Mouse (Mus musculus): ENCODE results near the gene Trim6. TPM values are rescaled to one million over a fixed set of nuclear protein-coding genes. Genes with fewer than 3 reads are reported as not detected.

Trim6 gene
- polyA plus RNA-seq (2014; fragmentation: Nextera tagmentation; extraction: Ambion mirVana): 0.19 and 0.59 TPM in 2 replicates

GRCm38 (mm10) chr7:104218701-104219569 is at the start of gene Trim6:
TSS of gene Trim6 (plus strand) at chr7:104218793.
- Histone ChIP-seq H3K4me3 (replicated peaks; ENCODE audit: low read depth, low read length) (peak within 1 kb of the TSS; percentile 12), H3K9me3 (ENCODE audit: control insufficient read depth, low read length) (no peaks in the 10 kb centered on the region), H3K9ac (replicated peaks; ENCODE audit: low read length) (no peak within 1 kb of the TSS), H3K27ac (replicated peaks; ENCODE audit: low read depth, low read length) (no peak within 1 kb of the TSS), H3K4me2 (ENCODE audit: low read length) (peak within 1 kb of the TSS; percentile 44), H3K4me1 (ENCODE audit: control insufficient read depth, insufficient read depth, low read length) (0 out of 2 replicates have a peak, but pooled peaks cover 3% of the 10 kb centered on the region), H3K27me3 (ENCODE audit: control insufficient read depth, insufficient read depth, low read length) (no peaks in the 10 kb centered on the region), H3K36me3 (ENCODE audit: control insufficient read depth, insufficient read depth, low read length) (no peaks in the 10 kb centered on the region)
- DNase-seq (peak; percentile 35), ATAC-seq (ENCODE audit: low FRiP score, low TSS enrichment) (no peak)
- 4% methylated on average over 37 of the region's 37 CpGs for WGBS

DNA sequence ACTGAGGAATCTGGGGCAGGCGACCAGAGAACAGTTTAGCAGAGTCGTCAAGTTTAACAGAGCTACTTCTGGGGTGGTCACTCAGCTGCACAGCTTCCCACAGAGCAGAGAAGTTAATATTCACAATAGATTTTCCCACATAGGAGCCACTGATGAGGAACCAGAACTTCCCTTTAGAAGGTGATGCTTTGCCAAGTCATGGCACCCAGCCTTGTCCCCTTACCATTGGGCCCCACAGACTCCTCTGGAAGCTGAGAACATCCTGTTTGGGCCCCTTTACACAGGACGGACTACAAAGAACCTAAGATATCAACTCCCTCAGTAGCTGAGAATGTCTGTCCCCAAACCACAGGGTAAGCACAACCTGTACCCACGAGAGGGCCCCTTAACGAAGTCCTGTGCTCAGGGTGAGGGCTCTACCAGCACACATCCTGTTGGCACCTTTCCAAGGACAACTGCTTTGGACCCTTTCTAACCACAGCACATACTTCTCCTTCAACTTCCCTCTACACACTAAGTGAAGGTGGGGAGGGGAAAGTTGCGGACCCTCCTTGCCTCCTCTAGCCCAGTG is 48.9 kb upstream of the Trim6 start:
- Histone ChIP-seq H3K4me1 (ENCODE audit: control insufficient read depth, insufficient read depth, low read length) (no peaks in the 10 kb centered on the region), H3K27ac (replicated peaks; ENCODE audit: low read depth, low read length) (no peak overlapping the region), H3K4me2 (ENCODE audit: low read length) (no peak overlapping the region), H3K36me3 (ENCODE audit: control insufficient read depth, insufficient read depth, low read length) (no peaks in the 10 kb centered on the region), H3K9ac (replicated peaks; ENCODE audit: low read length) (no peak overlapping the region), H3K4me3 (replicated peaks; ENCODE audit: low read depth, low read length) (no peak overlapping the region), H3K27me3 (ENCODE audit: control insufficient read depth, insufficient read depth, low read length) (no peaks in the 10 kb centered on the region), H3K9me3 (ENCODE audit: control insufficient read depth, low read length) (no peaks in the 10 kb centered on the region)
- 85% methylated on average over 6 of the region's 6 CpGs for WGBS
- no peak for DNase-seq
- no peak for ATAC-seq (ENCODE audit: low FRiP score, low TSS enrichment)

DNA sequence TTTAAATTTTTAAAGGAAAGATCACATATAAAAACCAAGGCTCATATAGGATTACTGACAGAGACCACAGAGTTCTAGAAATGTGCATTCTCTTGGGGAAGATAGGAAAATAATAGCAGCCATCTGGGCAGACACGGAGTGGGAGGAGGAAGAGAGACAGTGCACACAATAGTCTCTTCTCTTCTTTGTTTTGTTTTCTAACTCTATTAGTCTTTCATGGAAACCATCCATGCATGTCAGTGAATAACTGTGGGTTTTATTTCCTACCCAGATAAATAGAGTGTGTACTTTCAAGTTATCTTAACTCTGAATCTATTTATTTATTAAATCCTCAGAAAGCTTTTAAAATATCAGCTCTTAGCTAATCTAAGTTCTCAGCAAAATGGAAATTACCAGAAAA is 43.5 kb upstream of the Trim6 start:
- no peak for DNase-seq
- ATAC-seq (ENCODE audit: low FRiP score, low TSS enrichment): no peak
- Histone ChIP-seq H3K9ac (replicated peaks; ENCODE audit: low read length) (no peak overlapping the region), H3K27ac (replicated peaks; ENCODE audit: low read depth, low read length) (no peak overlapping the region), H3K36me3 (ENCODE audit: control insufficient read depth, insufficient read depth, low read length) (no peaks in the 10 kb centered on the region), H3K27me3 (ENCODE audit: control insufficient read depth, insufficient read depth, low read length) (no peaks in the 10 kb centered on the region), H3K9me3 (ENCODE audit: control insufficient read depth, low read length) (no peaks in the 10 kb centered on the region), H3K4me1 (ENCODE audit: control insufficient read depth, insufficient read depth, low read length) (no peaks in the 10 kb centered on the region), H3K4me2 (ENCODE audit: low read length) (no peak overlapping the region), H3K4me3 (replicated peaks; ENCODE audit: low read depth, low read length) (no peak overlapping the region)
- whole genome bisulfite sequencing: 9% methylated on average over 1 of the region's 1 CpGs

DNA sequence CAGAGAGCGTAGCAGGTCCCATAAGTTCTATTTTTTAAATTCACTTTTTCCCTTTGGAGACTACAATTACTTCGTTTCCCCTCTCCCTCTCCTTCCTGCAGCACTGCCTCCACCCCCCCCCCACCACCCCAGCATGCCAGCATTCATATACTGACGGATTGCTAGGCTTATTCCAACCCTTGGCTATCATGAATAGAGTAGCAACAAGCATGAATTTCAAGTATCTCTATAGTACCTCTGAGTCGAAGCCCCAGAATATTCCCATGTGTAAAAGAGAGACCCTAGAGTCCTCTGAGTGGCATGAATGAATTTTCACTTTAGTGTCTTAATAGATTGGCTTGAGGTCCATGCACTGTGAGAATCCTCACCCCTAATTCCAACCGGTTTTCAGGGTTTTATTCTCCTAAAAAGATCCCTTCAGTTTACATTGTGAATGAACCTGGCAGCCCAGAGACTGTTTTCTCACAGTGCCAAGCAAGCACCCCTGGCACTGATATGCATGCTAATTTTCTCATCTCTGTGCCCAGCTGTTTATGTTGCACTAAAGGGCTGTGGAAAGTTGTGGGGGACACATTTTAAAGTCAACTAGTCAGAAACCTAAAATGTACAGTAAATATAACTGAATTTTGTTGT is 40.1 kb upstream of the Trim6 start:
- no peak overlapping the region for H3K9ac ChIP-seq (replicated peaks; ENCODE audit: low read length)

GRCm38 (mm10) chr7:104179074-104179473 is 39.5 kb upstream of the Trim6 start:
- WGBS: 79% methylated on average over 1 of the region's 1 CpGs
- Histone ChIP-seq H3K9me3 (ENCODE audit: control insufficient read depth, low read length) (no peaks in the 10 kb centered on the region), H3K36me3 (ENCODE audit: control insufficient read depth, insufficient read depth, low read length) (no peaks in the 10 kb centered on the region), H3K27ac (replicated peaks; ENCODE audit: low read depth, low read length) (no peak overlapping the region), H3K27me3 (ENCODE audit: control insufficient read depth, insufficient read depth, low read length) (no peaks in the 10 kb centered on the region), H3K4me1 (ENCODE audit: control insufficient read depth, insufficient read depth, low read length) (no peaks in the 10 kb centered on the region), H3K4me2 (ENCODE audit: low read length) (no peak overlapping the region), H3K9ac (replicated peaks; ENCODE audit: low read length) (no peak overlapping the region), H3K4me3 (replicated peaks; ENCODE audit: low read depth, low read length) (no peak overlapping the region)
- DNase-seq (no peak), ATAC-seq (ENCODE audit: low FRiP score, low TSS enrichment) (no peak)

More for the DNA sequence above, 40.1 kb upstream of the Trim6 start:
- Histone ChIP-seq H3K4me3 (replicated peaks; ENCODE audit: low read depth, low read length) (no peak overlapping the region), H3K4me1 (ENCODE audit: control insufficient read depth, insufficient read depth, low read length) (no peaks in the 10 kb centered on the region), H3K4me2 (ENCODE audit: low read length) (no peak overlapping the region), H3K27me3 (ENCODE audit: control insufficient read depth, insufficient read depth, low read length) (no peaks in the 10 kb centered on the region), H3K27ac (replicated peaks; ENCODE audit: low read depth, low read length) (no peak overlapping the region), H3K36me3 (ENCODE audit: control insufficient read depth, insufficient read depth, low read length) (no peaks in the 10 kb centered on the region), H3K9me3 (ENCODE audit: control insufficient read depth, low read length) (no peaks in the 10 kb centered on the region)
- DNase-seq: no peak
- WGBS: 66% methylated on average over 5 of the region's 5 CpGs
- no peak for ATAC-seq (ENCODE audit: low FRiP score, low TSS enrichment)

GRCm38 (mm10) chr7:104183292-104183691 is 35.3 kb upstream of the Trim6 start, which contains the start of gene Olfr648:
TSS of gene Olfr648 (minus strand) at chr7:104183392.
- Histone ChIP-seq H3K27ac (replicated peaks; ENCODE audit: low read depth, low read length) (no peak within 1 kb of the TSS), H3K27me3 (ENCODE audit: control insufficient read depth, insufficient read depth, low read length) (no peaks in the 10 kb centered on the region), H3K4me1 (ENCODE audit: control insufficient read depth, insufficient read depth, low read length) (no peaks in the 10 kb centered on the region), H3K9ac (replicated peaks; ENCODE audit: low read length) (no peak within 1 kb of the TSS), H3K4me3 (replicated peaks; ENCODE audit: low read depth, low read length) (no peak within 1 kb of the TSS), H3K4me2 (ENCODE audit: low read length) (no peak within 1 kb of the TSS), H3K9me3 (ENCODE audit: control insufficient read depth, low read length) (no peaks in the 10 kb centered on the region), H3K36me3 (ENCODE audit: control insufficient read depth, insufficient read depth, low read length) (no peaks in the 10 kb centered on the region)
- no peak for ATAC-seq (ENCODE audit: low FRiP score, low TSS enrichment)
- 93% methylated on average over 2 of the region's 2 CpGs for WGBS
- no peak for DNase-seq

DNA sequence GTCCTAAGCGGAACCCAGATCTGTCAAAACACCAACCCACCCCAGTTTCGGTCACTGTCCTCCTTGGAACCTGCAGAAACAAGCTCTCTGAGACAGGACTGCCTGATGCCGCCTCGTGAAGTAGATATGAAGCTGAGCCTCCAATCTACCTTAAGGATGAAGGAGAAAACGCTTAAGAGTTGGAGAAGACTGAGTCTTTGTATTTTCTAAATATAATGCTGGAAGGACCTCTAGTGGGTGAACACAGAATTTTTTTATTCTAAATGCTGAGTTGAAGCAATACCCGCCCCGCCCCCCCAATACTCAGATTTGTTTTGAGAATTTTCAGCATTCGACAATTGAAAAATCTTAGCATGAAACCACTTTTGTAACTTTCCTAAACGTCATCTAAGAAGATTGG is 27.3 kb upstream of the Trim6 start:
- 68% methylated on average over 9 of the region's 9 CpGs for WGBS
- Histone ChIP-seq H3K9me3 (ENCODE audit: control insufficient read depth, low read length) (no peaks in the 10 kb centered on the region), H3K4me1 (ENCODE audit: control insufficient read depth, insufficient read depth, low read length) (no peaks in the 10 kb centered on the region), H3K4me2 (ENCODE audit: low read length) (no peak overlapping the region), H3K4me3 (replicated peaks; ENCODE audit: low read depth, low read length) (no peak overlapping the region), H3K36me3 (ENCODE audit: control insufficient read depth, insufficient read depth, low read length) (no peaks in the 10 kb centered on the region), H3K27me3 (ENCODE audit: control insufficient read depth, insufficient read depth, low read length) (no peaks in the 10 kb centered on the region), H3K9ac (replicated peaks; ENCODE audit: low read length) (no peak overlapping the region), H3K27ac (replicated peaks; ENCODE audit: low read depth, low read length) (no peak overlapping the region)
- DNase-seq (no peak), ATAC-seq (ENCODE audit: low FRiP score, low TSS enrichment) (no peak)

DNA sequence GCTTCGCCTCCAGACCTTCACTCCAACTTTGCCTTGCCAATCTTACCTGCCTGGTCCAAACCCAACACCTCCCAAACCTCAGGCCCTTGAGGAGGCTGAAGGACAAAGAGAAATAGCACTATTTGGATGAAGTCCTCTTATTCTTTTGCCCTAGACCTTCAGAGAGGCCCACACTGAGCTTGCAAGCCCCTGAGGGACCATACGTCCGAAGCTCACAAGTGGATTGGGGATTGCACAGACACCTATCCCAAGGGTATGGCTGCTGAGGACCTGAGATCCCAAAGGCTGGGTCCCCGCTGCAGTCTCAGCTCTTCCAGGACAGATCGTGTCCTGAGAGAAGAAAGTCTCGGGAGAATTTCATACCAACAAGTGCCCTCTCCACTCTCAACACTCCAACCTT is 22.7 kb upstream of the Trim6 start, which contains the start of gene Olfr649:
Gene Olfr649, minus strand, starts transcription at position 101 of the 400 bp plus-strand sequence.
- H3K9me3 ChIP-seq (ENCODE audit: control insufficient read depth, low read length): no peaks in the 10 kb centered on the region
- no peak for DNase-seq
- ATAC-seq (ENCODE audit: low FRiP score, low TSS enrichment): no peak
- no peak within 1 kb of the TSS for H3K27ac ChIP-seq (replicated peaks; ENCODE audit: low read depth, low read length)
- H3K4me1 ChIP-seq (ENCODE audit: control insufficient read depth, insufficient read depth, low read length): no peaks in the 10 kb centered on the region
- no peak within 1 kb of the TSS for H3K4me3 ChIP-seq (replicated peaks; ENCODE audit: low read depth, low read length)
- no peaks in the 10 kb centered on the region for H3K36me3 ChIP-seq (ENCODE audit: control insufficient read depth, insufficient read depth, low read length)
- no peaks in the 10 kb centered on the region for H3K27me3 ChIP-seq (ENCODE audit: control insufficient read depth, insufficient read depth, low read length)
- no peak within 1 kb of the TSS for H3K9ac ChIP-seq (replicated peaks; ENCODE audit: low read length)
- 89% methylated on average over 6 of the region's 6 CpGs for WGBS
- no peak within 1 kb of the TSS for H3K4me2 ChIP-seq (ENCODE audit: low read length)
